21 mouse cellular contexts compared by ENCODE assay signal in the genomic region with DNA sequence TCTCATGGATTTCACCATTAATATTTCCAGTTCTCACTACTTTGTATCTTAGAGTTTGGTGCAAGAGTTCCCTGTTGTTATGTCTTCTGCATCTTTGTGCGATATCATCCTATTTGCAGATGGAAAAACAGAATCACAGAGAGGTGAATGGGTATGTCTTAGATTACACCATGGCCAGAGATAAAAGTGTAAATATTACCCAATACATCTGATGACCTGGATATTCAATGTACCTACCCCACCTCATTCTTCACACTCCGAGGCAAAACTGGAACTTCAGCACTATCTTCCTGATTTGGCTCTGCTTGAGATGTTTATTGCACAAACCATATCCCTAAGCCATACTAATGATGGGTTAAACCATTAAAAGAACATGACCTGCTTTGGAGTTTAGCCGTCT.
DNase-seq lines count a peak whose midpoint lies in the region; ATAC-seq and TF ChIP-seq lines count a peak whose summit lies in the region.
"Had no signal": no experiment of that assay in that cellular context is flagged by ENCODE, and none has a peak within 500 bp of the region (broad histone marks: within the 10 kb centered on the region; RNA-seq: fewer than 3 reads in every experiment).

No protein-coding gene starts in this region.

- H3K4me1 ChIP-seq in intestine, embryonic 15.5 days (replicated peaks), result no peaks in the 10 kb centered on the region
- H3K4me1 ChIP-seq in intestine, postnatal 0 days (replicated peaks; ENCODE audit: control insufficient read depth, insufficient read depth, low read length), result no peaks in the 10 kb centered on the region
- peaks cover 7% of the 10 kb centered on the region; the same call in 1 of the 2 replicates for H3K4me1 ChIP-seq in liver, adult 2 months (ENCODE audit: control insufficient read depth, insufficient read depth, low read length)
- no peaks in the 10 kb centered on the region for H3K4me1 ChIP-seq in liver, embryonic 12.5 days
- H3K4me1 ChIP-seq in intestine, embryonic 16.5 days (ENCODE audit: control insufficient read depth, insufficient read depth, low read length), result no peaks in the 10 kb centered on the region

- H3K4me2 ChIP-seq in intestine, embryonic 15.5 days (replicated peaks), result no peak overlapping the region
- H3K4me2 ChIP-seq in intestine, postnatal 0 days (replicated peaks; ENCODE audit: low read depth), result no peak overlapping the region
- no peak overlapping the region for H3K4me2 ChIP-seq in liver, embryonic 12.5 days
- no peak overlapping the region for H3K4me2 ChIP-seq in intestine, embryonic 16.5 days (ENCODE audit: low read depth, low read length)

- no peaks in the 10 kb centered on the region for H3K9me3 ChIP-seq in intestine, embryonic 15.5 days
- no peaks in the 10 kb centered on the region for H3K9me3 ChIP-seq in intestine, postnatal 0 days (ENCODE audit: control insufficient read depth)
- no peaks in the 10 kb centered on the region for H3K9me3 ChIP-seq in liver, embryonic 12.5 days (replicated peaks)
- H3K9me3 ChIP-seq in intestine, embryonic 16.5 days (ENCODE audit: control insufficient read depth, low read length), result no peaks in the 10 kb centered on the region
- H3K9me3 ChIP-seq: G1E had no signal

- no peaks in the 10 kb centered on the region for H3K79me2 ChIP-seq in liver, adult 2 months (ENCODE audit: control insufficient read depth, insufficient read depth, low read length)

- H3K4me3 ChIP-seq in intestine, embryonic 15.5 days (replicated peaks), result no peak overlapping the region
- H3K4me3 ChIP-seq in intestine, postnatal 0 days (ENCODE audit: low read depth, low read length), result no peak overlapping the region
- no peak overlapping the region for H3K4me3 ChIP-seq in liver, adult 2 months (ENCODE audit: insufficient read depth, low read depth, low read length)
- no peak overlapping the region for H3K4me3 ChIP-seq in liver, embryonic 12.5 days
- H3K4me3 ChIP-seq in intestine, embryonic 16.5 days (ENCODE audit: low read length), result no peak overlapping the region

- no peaks in the 10 kb centered on the region for H3K36me3 ChIP-seq in intestine, embryonic 15.5 days
- no peaks in the 10 kb centered on the region for H3K36me3 ChIP-seq in intestine, postnatal 0 days (ENCODE audit: control insufficient read depth, insufficient read depth)
- no peaks in the 10 kb centered on the region for H3K36me3 ChIP-seq in liver, adult 2 months (ENCODE audit: control insufficient read depth, insufficient read depth, low read length)
- H3K36me3 ChIP-seq in liver, embryonic 12.5 days, result no peaks in the 10 kb centered on the region
- H3K36me3 ChIP-seq in intestine, embryonic 16.5 days (ENCODE audit: control insufficient read depth, insufficient read depth, low read length), result no peaks in the 10 kb centered on the region
- H3K36me3 ChIP-seq: G1E had no signal

- no peaks in the 10 kb centered on the region for H3K27me3 ChIP-seq in intestine, embryonic 15.5 days (replicated peaks)
- H3K27me3 ChIP-seq in intestine, postnatal 0 days (replicated peaks; ENCODE audit: control insufficient read depth, insufficient read depth, low read length), result no peaks in the 10 kb centered on the region
- no peaks in the 10 kb centered on the region for H3K27me3 ChIP-seq in liver, adult 2 months (ENCODE audit: control insufficient read depth, insufficient read depth, low read length)
- H3K27me3 ChIP-seq in liver, embryonic 12.5 days (replicated peaks), result no peaks in the 10 kb centered on the region
- H3K27me3 ChIP-seq in intestine, embryonic 16.5 days (replicated peaks; ENCODE audit: control insufficient read depth, insufficient read depth, low read length), result no peaks in the 10 kb centered on the region
- H3K27me3 ChIP-seq: CH12.LX, Patski had no signal

- ATAC-seq in intestine, embryonic 15.5 days, result peak; percentile 51
- no peak for ATAC-seq in intestine, postnatal 0 days
- no peak for ATAC-seq in liver, embryonic 12.5 days
- peak; percentile 59 for ATAC-seq in intestine, embryonic 16.5 days
- ATAC-seq: activated CD4-positive, CD25-positive, alpha-beta regulatory T cell, adult 4 months; CD4-positive, CD25-positive, alpha-beta regulatory T cell, adult 4 months; Patski had no signal

- no peak overlapping the region for H3K27ac ChIP-seq in intestine, embryonic 15.5 days
- H3K27ac ChIP-seq in intestine, postnatal 0 days (ENCODE audit: low read depth, low read length), result no peak overlapping the region
- no peak overlapping the region for H3K27ac ChIP-seq in liver, adult 2 months (replicated peaks; ENCODE audit: insufficient read depth, low read depth, low read length)
- no peak overlapping the region for H3K27ac ChIP-seq in liver, embryonic 12.5 days
- no peak overlapping the region for H3K27ac ChIP-seq in intestine, embryonic 16.5 days (ENCODE audit: low read length)

- no peak for TF ChIP-seq POLR2A in liver, adult 2 months (IDR thresholded peaks at IDR 0.05; ENCODE audit: extremely low read depth, insufficient read depth, low read length)

- 65% methylated on average over 3 of the region's 3 CpGs for WGBS in intestine, embryonic 15.5 days
- WGBS in intestine, postnatal 0 days, result 48% methylated on average over 3 of the region's 3 CpGs
- 23% methylated on average over 3 of the region's 3 CpGs for WGBS in liver, adult 2 months
- WGBS in liver, embryonic 12.5 days (ENCODE audit: insufficient replicate concordance), result 86% methylated on average over 3 of the region's 3 CpGs
- 57% methylated on average over 3 of the region's 3 CpGs for WGBS in intestine, embryonic 16.5 days

- DNase-seq in liver, adult 2 months (ENCODE audit: extremely low read depth, low read depth, low spot score), result peak; percentile 82
- no peak for DNase-seq in embryo, embryonic 9.5 days (ENCODE audit: extremely low spot score)
- DNase-seq: adrenal gland, adult 2 months; adrenal gland, adult 8-10 months; adrenal gland, postnatal 10 days; adrenal gland, postnatal 14 days; adrenal gland, postnatal 25 days; adrenal gland, postnatal 36 days; B cell, adult 2 months; cerebellum, adult 11 months; cerebellum, adult 11-12 months; cerebellum, adult 18-20 months had no signal

- TF ChIP-seq CTCF in intestine, postnatal 0 days (IDR thresholded peaks at IDR 0.05; ENCODE audit: low read depth), result no peak
- TF ChIP-seq CTCF in liver, adult 2 months (IDR thresholded peaks at IDR 0.05; ENCODE audit: low read depth, low read length), result no peak

- H3K9ac ChIP-seq in intestine, embryonic 15.5 days, result no peak overlapping the region
- no peak overlapping the region for H3K9ac ChIP-seq in intestine, postnatal 0 days (ENCODE audit: low read depth, low read length)
- no peak overlapping the region for H3K9ac ChIP-seq in liver, adult 2 months (ENCODE audit: low read depth, low read length)
- no peak overlapping the region for H3K9ac ChIP-seq in liver, embryonic 12.5 days
- no peak overlapping the region for H3K9ac ChIP-seq in intestine, embryonic 16.5 days (ENCODE audit: low read depth, low read length)

Comparison
In these comparisons a context has a peak if more than half of its experiments do, and no peak if none do; other contexts are left out.
1. ATAC-seq: peak in intestine, embryonic 15.5 days (single experiment) and intestine, embryonic 16.5 days (single experiment); none in intestine, postnatal 0 days (single experiment) and liver, embryonic 12.5 days (single experiment).